Mouse (Mus musculus) left cerebral cortex, postnatal 14 days (tissue): Measurements from ENCODE around the gene Skida1. TPM values are rescaled to one million over a fixed set of nuclear protein-coding genes. Genes with fewer than 3 reads are reported as not detected.

ENCODE experiments used
- DNase-seq, 2 experiments: peaks; one replicate each; pipeline ENCODE4 v3.0.0; 2021 to 2022; ENCODE audit warnings: low spot score in 2 of 2, mixed read lengths in 1 of 2
- intact Hi-C: fragments of 180-260 bp; cut with DNase I; formaldehyde crosslinking; loops from one replicate; pipeline ENCODE4 v1.15.1; 2025
- total RNA-seq, 2 experiments: library from RNA; stranded (reverse); gene quantifications; 2 replicates each; pipeline ENCODE4 v1.2.3; 2021

The Skida1 gene
- total RNA-seq, 2 experiments from 2014 or later, result 7.1 to 8.1 TPM

DNA sequence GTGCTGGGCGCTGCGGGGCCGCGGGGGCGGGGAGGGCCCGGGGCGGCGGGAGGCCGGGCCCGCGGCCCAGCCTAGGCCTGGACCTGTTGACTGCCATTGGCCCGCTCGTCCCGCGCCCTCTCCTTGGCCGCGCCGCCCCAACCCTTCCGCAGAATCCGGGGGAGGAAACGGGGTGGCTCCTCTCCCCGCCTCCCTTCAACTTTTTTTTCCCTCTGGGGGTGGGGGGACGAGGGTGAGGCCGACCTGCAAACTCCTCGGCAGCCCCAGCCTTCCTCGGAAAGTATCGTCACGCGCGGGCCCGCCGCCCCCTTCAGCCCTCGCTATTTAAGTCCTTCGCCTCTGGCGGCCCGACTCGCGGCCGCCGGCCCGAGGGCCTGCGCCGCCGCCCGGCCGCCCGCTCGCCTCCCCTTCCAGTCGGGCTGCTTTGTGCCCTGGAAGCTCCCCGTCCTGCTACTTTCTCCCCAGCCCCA is 8.0 kb upstream of the Skida1 start:
- DNase-seq, result peak; percentile 80 to 84
- intact Hi-C loops, result no loop called here

DNA sequence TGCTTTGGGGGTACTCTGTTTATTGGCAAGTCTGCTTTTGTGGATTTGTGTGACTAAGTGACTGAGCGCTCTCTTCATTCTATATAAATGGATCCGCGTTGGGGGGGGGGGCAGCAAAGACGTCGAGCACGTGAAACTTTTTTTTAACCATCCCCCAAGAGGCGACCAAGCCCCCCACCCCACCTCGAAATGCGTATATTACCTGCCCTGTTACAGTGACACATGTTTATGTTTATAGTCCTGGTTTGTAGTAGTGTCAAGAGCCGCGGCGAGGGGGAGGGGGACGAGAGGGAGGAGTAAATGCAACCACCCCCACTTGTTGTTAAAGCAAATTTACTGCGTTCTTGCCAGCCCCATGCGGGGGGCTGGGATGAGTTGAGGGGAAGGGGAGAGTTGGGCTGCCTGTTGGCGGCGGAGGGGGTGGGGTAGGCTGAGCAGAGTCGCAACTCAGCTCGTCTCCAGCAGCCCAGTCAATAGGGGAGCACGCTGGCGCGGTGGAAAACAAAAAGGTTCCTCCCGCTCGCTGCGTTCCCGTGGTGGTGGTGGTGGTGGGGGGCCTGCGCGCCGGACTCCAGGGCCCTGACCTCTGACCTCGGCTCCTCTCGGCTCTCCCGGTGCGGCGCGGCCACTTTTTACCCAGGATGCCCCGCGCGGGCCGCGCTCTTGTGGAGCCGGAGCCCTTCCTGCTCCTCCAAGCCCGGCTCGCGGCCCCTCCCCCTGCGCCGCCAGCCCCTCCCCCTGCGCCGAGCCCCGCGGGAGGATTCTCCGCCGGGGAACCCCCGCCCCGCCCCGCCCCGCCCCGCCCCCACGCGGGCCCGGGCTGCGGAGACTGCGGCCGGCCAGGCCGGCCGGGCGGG is 7.3 kb upstream of the Skida1 start:
- intact Hi-C loops, result no loop called here
- DNase-seq, result peak; percentile 83 to 87

DNA sequence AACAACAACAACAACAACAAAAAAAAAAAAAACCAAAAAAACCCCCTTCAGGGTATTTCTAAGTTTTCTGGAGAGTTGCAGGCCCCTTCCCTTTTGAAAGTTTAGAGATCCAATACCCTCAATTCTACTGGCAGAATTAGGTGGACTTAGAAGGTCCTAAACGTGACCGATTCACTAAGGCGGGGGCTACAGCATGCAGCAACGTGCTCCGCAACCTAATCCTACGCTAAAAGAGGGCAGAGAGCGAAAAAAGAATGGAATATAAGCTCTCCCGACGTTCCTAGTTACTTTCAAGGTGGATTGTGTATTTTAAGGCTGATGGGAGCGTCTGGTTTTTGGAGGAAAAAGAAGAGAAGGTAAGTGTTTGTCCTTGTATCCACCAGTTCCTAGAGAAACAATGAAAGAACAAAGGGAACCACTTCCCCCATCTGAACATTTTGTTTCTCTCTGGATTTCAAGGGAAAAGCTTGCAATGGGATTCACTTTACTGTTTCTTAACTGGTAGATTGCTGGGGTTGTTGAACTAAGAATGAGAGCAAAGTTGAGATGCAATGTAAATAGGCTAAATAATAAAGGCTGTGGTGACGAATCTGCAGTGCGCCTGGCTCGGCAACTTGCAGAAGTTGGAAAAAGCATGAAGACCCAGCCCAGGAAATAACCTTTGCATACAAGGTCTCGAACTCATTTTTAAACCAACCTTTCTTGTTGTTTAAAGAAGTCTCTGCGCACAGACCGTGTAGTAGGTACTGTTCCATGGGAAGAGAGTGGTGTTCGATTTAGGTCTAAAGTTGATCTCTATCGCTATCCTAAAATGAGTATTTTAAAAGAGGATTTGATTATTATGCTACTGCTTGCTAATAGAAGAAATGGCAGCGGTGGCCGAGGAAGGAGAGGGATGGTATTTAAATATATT is 6.4 kb upstream of the Skida1 start, which contains the start of gene Mllt10:
TSS of gene Mllt10 (plus strand) at position 222 of the 913 bp plus-strand sequence.
- intact Hi-C loops, result no loop called here
- no peak for DNase-seq

DNA sequence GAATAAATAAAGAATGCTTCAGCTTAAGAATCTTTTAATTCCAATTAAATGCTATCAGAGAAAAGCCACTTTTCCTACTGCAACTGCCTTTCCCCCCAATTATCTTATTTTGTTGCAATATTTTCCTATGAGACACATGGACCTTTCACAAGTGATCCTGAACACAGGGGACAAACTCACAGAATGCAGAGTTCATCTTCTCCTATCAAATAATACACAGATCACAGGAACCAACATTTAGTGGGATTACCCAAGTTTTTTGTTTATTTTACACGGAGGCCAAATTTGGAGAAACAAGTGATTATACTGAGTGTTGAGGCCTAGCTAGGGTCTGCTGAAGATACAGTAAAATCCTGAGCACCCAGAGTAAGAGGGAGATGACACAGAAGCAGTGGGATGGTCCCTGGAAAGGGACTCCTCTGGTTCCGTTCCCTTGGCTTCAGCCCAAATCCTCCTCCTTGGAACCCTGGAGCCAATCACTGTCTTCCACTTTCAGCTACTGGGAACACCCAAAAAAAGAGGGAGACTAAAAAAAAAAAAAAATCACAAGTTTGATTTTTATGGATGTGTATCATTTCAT is 5.2 kb upstream of the Skida1 start:
- intact Hi-C loops, result no loop called here
- DNase-seq, result peak in 1 of 2 experiments; percentile 43

DNA sequence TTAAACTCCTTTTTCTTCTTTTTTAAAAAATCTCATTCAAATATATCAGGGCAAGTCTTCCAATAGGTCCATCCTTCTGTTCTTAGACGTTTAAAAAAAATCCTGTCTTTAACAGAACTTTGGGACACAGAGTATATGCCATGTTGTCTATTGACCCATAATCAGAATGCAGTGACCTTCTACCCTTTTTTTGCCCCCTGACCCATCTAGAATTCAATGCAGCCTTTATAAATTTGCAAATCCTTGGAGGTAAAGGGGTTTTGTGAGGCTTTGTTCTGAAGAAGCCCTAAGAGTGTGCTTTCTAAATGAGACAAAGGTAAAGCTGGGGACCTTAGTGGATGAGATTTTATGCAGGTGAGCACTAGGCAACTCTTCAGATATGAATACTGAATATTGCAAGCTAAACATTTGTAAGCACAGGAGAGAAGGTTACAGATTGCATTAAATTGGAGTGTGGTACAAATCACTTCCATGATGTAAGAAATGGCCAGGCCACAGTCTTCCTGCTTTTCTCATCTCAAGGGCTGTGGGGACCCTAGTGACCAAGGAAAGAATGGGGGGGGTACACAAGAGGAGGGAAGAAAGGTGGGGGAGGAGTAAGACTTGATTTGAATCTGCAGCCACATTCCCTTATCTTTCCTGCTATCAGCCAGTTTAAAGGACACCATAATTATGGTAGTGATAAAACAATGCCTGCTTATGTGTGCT is 4.5 kb upstream of the Skida1 start:
- DNase-seq, result no peak
- intact Hi-C loops, result no loop called here

DNA sequence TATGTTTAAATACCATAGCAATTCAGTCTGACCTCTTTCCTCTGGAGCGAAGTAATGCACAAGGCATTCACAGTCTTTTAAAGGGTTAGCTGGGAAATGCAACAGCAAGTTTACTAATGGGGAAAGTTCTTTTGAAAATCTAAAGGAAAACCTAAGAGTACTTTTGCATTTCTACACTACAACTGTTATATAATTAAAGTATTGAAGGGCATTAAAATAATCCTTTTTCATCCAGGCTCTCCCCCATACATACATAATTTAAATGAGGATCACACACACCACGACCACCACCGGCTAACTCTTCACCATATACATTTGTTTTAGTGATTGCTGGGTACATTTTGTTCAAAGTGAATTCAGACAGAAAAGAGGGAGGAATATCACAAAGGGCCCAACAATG is 3.7 kb upstream of the Skida1 start:
- intact Hi-C loops, result no loop called here
- no peak for DNase-seq

DNA sequence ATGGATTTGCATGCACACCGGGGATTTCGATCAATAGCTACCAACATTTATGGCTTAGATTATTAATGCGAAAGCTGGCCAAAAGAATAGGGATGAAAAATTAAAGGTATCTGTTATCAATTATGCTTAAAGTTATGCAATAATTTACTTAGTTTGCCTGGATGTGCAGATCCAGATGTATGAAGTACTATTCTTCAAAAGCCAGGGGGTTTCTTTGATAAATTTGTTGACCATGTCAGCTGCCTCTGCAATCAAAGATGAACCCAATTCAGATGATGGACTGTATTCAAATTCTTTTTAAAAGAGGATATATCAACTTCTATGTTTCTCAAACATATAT is 3.0 kb upstream of the Skida1 start:
- no peak for DNase-seq
- intact Hi-C loops, result no loop called here

DNA sequence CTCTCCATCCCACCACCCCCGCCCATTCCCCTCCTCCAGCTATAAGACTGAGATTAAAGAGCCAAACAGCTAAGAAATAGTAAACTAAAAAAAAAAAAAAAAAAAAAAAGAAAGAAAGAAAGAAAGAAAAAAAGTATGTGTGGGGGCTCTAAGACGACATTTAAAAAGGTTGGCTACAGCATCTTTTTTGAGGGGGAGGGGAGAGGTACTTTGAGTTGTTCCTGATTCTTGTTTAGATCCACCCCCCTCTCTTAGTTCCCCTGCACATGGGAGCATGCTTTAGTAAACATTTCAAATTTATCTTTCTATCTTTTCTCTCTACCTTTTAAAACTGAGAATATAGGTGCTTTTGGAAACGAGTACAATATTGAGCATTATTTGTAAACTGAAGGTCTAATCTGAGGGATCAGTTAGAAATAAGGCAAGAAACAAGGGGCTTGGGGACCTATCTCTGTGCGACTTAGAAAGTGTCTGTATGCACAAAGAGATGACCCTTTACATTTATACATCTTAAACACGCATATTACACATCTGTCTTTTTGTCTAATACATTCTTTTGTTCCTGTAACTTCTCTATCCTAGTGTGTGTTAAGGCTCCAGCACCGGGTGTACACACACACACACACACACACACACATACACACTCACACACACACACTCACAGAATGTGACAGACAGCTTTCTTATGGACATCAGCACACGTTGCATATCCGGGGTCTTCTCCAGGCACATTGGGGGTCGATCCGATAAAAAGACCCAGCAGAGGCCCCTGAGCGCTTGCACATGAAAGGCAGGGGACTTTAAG is 2.4 kb upstream of the Skida1 start:
- DNase-seq, result no peak
- intact Hi-C loops, result no loop called here

DNA sequence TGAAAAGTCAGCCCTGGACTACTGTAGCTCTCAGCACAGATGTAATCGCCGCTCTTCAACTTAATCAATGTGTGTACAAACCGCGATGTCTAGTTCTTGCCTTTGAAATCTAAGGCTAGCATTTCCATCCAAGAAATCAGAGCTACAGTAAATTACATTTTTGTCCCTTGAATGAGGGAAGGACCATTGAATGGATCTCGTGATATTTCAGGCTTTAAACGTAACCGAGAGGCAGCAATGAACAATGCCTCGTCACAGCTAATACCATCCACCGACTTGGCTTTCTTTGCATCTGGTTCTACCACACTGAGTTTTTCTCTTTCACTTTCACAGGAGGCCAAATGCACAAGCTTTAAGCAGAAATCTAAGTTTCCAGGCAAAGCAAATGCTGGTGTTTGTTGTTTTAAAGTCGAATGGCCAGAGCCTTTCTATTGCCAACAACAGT is 1.7 kb upstream of the Skida1 start:
- intact Hi-C loops, result no loop called here
- DNase-seq, result no peak

DNA sequence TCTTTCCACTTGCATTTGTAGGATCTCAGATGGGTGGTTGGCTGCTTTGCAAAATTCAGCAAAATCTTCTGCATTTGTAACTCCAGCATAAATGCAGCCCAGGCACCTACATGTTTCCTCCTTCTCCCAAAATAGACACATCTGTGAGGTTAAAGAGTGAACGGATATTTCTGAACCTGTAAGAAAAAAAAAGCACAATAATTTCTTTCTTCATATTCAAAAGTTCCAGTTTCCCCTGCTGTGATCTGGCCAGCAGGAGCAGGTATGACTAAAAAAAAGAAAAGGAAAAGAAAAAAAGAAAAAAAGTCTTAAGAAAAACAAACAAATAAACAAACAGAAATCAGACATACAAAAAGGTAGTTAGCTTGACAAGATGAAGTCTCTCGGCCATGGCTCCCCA is 1.2 kb upstream of the Skida1 start:
- no peak for DNase-seq
- intact Hi-C loops, result no loop called here

DNA sequence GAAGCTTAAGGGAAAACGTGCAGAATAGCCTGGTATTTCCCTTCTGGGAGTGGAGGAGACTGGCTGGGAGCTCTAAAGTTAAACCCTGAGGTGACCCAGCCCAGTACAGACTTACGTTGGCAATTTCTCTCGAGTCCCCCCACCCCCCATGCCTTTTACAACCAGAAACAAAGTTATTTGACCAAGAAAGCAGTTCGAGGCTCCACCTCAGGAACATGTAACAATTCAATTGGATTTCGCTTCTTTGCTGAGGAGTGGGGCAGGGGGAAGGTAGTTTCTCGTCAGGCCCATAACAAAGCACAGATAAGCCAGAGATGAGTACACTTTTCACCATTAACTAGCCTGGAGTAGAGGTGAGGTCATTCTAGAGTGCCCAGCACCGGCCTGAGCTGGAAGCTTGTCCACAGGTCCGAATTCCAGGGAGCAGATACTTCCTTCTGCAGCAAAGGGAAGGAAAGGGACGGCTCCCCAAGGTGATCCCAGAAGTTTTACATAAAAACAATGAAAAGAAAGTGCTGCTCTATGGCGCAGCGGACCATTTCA is 499 bp upstream of the Skida1 start:
- intact Hi-C loops, result loop anchor here (5.0 to 10.0 kb wide), 2 partner anchors 625 to 628 kb away; partner anchors contain the start of gene Bmi1
- DNase-seq, result no peak

DNA sequence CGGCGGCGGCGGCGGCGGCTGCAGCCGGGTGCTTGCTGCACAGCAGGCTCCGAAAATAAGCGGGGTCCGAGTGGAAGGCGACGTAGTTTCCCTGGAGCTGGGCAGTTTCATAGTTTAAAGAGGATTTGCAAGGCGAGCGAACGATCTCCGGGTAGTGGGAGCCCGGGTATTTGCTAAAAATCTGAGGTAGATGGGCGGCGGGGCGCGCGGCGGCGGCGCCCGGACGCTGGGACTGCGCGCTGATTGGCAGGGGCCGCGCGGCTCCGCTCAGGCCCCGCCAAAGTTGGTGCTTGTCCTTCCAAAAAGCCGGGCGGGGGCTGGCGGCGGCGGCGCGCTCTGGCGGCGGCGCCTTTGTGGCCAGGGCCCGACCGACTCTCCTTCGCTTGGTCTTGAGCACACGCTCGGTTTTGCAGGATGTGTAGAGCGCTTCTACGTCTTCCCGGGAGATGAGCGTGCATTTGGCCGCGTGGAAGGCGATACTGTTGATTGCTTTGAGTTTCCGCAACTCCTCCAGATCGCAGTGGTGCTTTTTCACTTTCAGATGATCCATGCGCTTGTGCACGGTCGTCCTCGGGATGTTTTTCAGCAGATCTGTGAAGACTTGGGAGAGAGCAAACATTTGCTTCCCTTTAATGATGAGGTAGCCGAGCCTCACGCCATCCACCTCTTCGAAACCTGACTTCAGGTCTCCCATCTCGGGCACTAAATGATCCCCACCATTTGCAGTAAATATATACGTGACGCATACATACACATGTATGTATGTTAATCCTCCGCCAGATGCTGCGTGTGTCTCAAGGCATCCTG is 1.0 kb downstream of the Skida1 start:
- peak; percentile 64 to 68 for DNase-seq
- intact Hi-C loops, result loop anchor here (5.0 to 10.0 kb wide), 2 partner anchors 623 to 629 kb away; partner anchors contain the start of gene Bmi1

DNA sequence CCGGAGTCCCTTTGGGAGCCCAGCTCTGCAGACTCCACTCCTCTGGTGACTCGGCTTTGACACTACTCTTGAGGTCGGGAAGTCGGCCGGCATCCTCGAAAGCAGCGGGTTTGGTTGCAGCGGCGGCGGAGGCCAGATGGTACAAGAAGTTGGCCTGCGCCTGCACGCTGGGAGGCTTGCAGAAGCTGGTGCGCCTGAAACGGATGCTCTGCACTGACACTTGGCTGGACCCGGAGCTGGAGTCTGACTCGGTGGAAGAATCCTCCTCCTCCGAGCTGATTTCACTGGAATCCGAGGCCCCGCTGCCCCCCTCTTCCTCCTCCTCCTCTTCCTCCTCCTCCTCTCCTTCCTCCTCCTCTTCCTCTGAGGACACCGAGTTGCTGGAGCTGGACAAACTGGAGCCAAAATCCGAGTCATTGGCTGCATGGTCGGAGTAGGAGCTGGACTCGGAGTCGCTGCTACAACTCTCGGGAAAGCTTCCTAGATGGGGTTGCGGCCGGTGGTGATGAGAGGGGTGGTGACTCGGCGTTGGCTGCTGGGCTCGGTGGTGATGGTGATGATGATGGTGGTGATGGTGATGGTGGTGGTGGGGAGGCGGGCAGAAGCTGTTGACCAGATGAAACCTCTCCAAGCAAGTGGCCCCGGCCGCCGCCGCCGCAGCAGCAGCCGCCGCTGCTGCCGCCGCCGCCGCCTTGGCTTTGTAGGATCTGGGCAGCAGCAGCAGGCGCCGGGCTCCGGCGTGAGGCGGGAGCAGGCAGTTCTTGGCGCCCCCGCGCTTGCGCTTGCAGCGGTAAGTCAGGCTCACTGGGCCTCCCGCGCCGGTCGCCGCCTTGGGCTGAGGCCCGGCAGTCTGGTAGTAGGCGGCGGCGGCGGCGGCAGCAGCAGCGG is 1.8 kb downstream of the Skida1 start:
- peak; percentile 68 to 71 for DNase-seq
- intact Hi-C loops, result loop anchor here (5.0 to 10.0 kb wide), 2 partner anchors 622 to 630 kb away; partner anchors contain the start of gene Bmi1

DNA sequence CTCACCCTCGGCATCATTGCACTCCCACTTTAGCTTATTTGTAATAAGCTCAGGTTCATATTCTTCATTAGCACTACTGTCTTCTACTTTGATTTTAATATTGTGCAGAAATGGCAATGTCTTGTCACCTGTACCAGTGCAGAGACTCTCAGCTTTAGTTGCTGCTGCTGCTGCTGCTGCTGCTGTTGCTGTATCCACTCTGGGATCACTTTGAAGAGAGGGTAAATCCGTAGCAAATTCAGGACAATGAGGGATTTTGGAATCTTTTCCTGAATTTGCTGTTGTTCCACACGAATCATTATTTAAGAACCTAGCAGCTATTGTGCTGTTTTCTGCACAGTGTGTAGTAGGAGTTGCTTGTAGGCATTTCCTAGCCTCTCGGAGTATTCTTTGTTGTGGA is 2.7 kb downstream of the Skida1 start:
- intact Hi-C loops, result loop anchor here (5.0 to 10.0 kb wide), 2 partner anchors 621 to 631 kb away; partner anchors contain the start of gene Bmi1

DNA sequence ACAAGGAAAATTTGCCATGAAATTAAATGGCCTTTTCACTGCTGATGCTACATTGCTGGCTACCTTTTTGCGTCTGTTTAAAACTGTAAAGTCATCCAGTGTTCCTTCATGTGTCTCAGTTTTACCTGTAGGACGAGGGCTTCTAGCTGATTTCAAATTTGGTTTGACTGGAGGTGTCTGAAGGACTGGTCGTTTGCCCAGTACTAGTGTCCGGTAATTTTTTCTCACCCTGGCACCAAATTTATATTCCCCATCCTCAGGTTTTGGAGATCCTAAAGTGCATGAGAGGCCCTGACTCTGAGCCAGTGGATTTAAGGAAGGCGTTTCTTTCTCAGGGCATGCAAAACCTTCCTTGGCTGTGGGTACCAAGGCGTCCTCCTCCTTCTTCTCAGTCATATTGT is 3.1 kb downstream of the Skida1 start:
- DNase-seq, result no peak
- intact Hi-C loops, result loop anchor here (5.0 to 10.0 kb wide), 2 partner anchors 621 to 632 kb away; partner anchors contain the start of gene Bmi1

More for the DNA sequence above, 2.7 kb downstream of the Skida1 start:
- no peak for DNase-seq
